Mouse (Mus musculus) gastrocnemius, postnatal 36 days (tissue): ENCODE data around the gene Rpl18a. TPM values are rescaled to one million over a fixed set of nuclear protein-coding genes. Genes with fewer than 3 reads are reported as not detected.
A peak's percentile ranks its signal among the peaks of the same experiment; 100 is the strongest.
"Not testable (repeated sequence)": the region's sequence is repeated elsewhere in the genome, so short reads cannot be mapped to it uniquely, and the experiment has no call there.

ENCODE experiments used
- DNase-seq, 2 experiments: peaks; one replicate each; pipeline ENCODE4 v3.0.0; 2022
- intact Hi-C: fragments of 180-260 bp; cut with DNase I; formaldehyde crosslinking; loops from one replicate; pipeline ENCODE4 v1.15.1; 2025
- total RNA-seq, 2 experiments: library from RNA; stranded (reverse); gene quantifications; 2 replicates each; pipeline ENCODE4 v1.2.3; 2021

Gene Rpl18a
- total RNA-seq, 2 experiments from 2014 or later: 802 to 969 TPM

GRCm38 (mm10) chr8:70904532-70904931, 7.3 kb upstream of the Rpl18a start:
- intact Hi-C loops: no loop called here

GRCm38 (mm10) chr8:70903582-70903981, 6.4 kb upstream of the Rpl18a start:
- intact Hi-C loops: no loop called here
- no peak for DNase-seq

More at GRCm38 (mm10) chr8:70904532-70904931, 7.3 kb upstream of the Rpl18a start:
- no peak for DNase-seq

- no peak for DNase-seq
- intact Hi-C loops: no loop called here
These were observed 5.9 kb upstream of the Rpl18a start for GRCm38 (mm10) chr8:70903112-70903511.

- no peak for DNase-seq
- intact Hi-C loops: no loop called here
These were observed 5.0 kb upstream of the Rpl18a start for GRCm38 (mm10) chr8:70902211-70902610.

- intact Hi-C loops: no loop called here
- DNase-seq: no peak
These were observed 3.7 kb upstream of the Rpl18a start for GRCm38 (mm10) chr8:70900872-70901387.

GRCm38 (mm10) chr8:70899226-70899625, 2.0 kb upstream of the Rpl18a start:
- DNase-seq: no peak
- intact Hi-C loops: loop anchor here (10.0 kb wide), 1 partner anchor 306 kb away; no protein-coding TSS in a partner anchor

GRCm38 (mm10) chr8:70898661-70899198, 1.5 kb upstream of the Rpl18a start:
- intact Hi-C loops: loop anchor here (10.0 kb wide), 1 partner anchor 306 kb away; no protein-coding TSS in a partner anchor
- no peak for DNase-seq

- intact Hi-C loops: loop anchor here (10.0 kb wide), 1 partner anchor 307 kb away; no protein-coding TSS in a partner anchor
- peak; percentile 71 to 84 for DNase-seq
These were observed 635 bp upstream of the Rpl18a start for GRCm38 (mm10) chr8:70897681-70898413.

- DNase-seq: no peak
- intact Hi-C loops: loop anchor here (10.0 kb wide), 1 partner anchor 308 kb away; no protein-coding TSS in a partner anchor
These were observed 744 bp downstream of the Rpl18a start for GRCm38 (mm10) chr8:70896316-70897020.

GRCm38 (mm10) chr8:70895571-70896259, 1.5 kb downstream of the Rpl18a start:
- intact Hi-C loops: loop anchor here (10.0 kb wide), 1 partner anchor 309 kb away; no protein-coding TSS in a partner anchor
- not testable (repeated sequence) for DNase-seq

GRCm38 (mm10) chr8:70894771-70895545, 2.3 kb downstream of the Rpl18a start:
- intact Hi-C loops: loop anchor here (10.0 kb wide), 1 partner anchor 310 kb away; no protein-coding TSS in a partner anchor
- no peak for DNase-seq

GRCm38 (mm10) chr8:70894385-70894720, 2.9 kb downstream of the Rpl18a start:
- intact Hi-C loops: loop anchor here (10.0 kb wide), 1 partner anchor 310 kb away; no protein-coding TSS in a partner anchor
- no peak for DNase-seq

- intact Hi-C loops: loop anchor here (10.0 kb wide), 1 partner anchor 311 kb away; no protein-coding TSS in a partner anchor
- DNase-seq: peak; percentile 58 to 67
These were observed 3.4 kb downstream of the Rpl18a start for GRCm38 (mm10) chr8:70893656-70894384.

- no peak for DNase-seq
- intact Hi-C loops: loop anchor here (10.0 kb wide), 1 partner anchor 312 kb away; no protein-coding TSS in a partner anchor
These were observed 4.1 kb downstream of the Rpl18a start for GRCm38 (mm10) chr8:70892896-70893655.

- intact Hi-C loops: loop anchor here (10.0 kb wide), 1 partner anchor 313 kb away; no protein-coding TSS in a partner anchor
- DNase-seq: no peak
These were observed 5.0 kb downstream of the Rpl18a start, which contains the start of gene Slc5a5 for GRCm38 (mm10) chr8:70892022-70892895. Gene Slc5a5 (minus strand): TSS chr8:70892757.

GRCm38 (mm10) chr8:70891356-70891755, 5.9 kb downstream of the Rpl18a start:
- intact Hi-C loops: loop anchor here (2.0 to 10.0 kb wide), 2 partner anchors 15 to 313 kb away; no protein-coding TSS in a partner anchor
- DNase-seq: no peak

- intact Hi-C loops: loop anchor here (2.0 to 10.0 kb wide), 2 partner anchors 14 to 314 kb away; no protein-coding TSS in a partner anchor
- DNase-seq: no peak
These were observed 6.6 kb downstream of the Rpl18a start for GRCm38 (mm10) chr8:70890656-70891055.
